Mouse (Mus musculus) stomach, embryonic 14.5 days (tissue): ENCODE measurements around the gene Ptgs1. TPM values are rescaled to one million over a fixed set of nuclear protein-coding genes. Genes with fewer than 3 reads are reported as not detected.

Source experiments
- ATAC-seq: fragments of 200-750 bp; cut with Nextera tagmentation; 2 replicates; pipeline ENCODE4 v1.8.0; 2017; ENCODE audit warnings: low read depth, moderate TSS enrichment; ENCODE audit not compliant: insufficient number of reproducible peaks, insufficient read depth, low FRiP score
- H3K27ac ChIP-seq: fragments of 300-500 bp; sonication (generic); 2 replicates; pipeline ENCODE4 v1.5.1; 2014; ENCODE audit warnings: mild to moderate bottlenecking, low read length, moderate library complexity, mixed read lengths
- H3K27me3 ChIP-seq: fragments of 300-500 bp; sonication (generic); 2 replicates; pipeline ENCODE4 v1.6.1; 2014; ENCODE audit warnings: low read length, control low read depth, mixed read lengths; ENCODE audit not compliant: control insufficient read depth, insufficient read depth
- H3K36me3 ChIP-seq: fragments of 300-500 bp; sonication (generic); 2 replicates; pipeline ENCODE4 v1.6.1; 2014; ENCODE audit warnings: mild to moderate bottlenecking, control low read depth, low read length, moderate library complexity, mixed read lengths; ENCODE audit not compliant: control insufficient read depth, insufficient read depth
- H3K4me1 ChIP-seq: fragments of 300-500 bp; sonication (generic); 2 replicates; pipeline ENCODE4 v1.6.1; 2014; ENCODE audit warnings: low read length, control low read depth, mixed read lengths; ENCODE audit not compliant: control insufficient read depth, insufficient read depth
- H3K4me2 ChIP-seq: fragments of 300-500 bp; sonication (generic); replicated peaks from 2 replicates; pipeline ENCODE4 v1.6.1; 2014; ENCODE audit warnings: low read depth, low read length, control low read depth
- H3K4me3 ChIP-seq: fragments of 300-500 bp; sonication (generic); 2 replicates; pipeline ENCODE4 v1.5.1; 2014; ENCODE audit warnings: low read depth, low read length, control low read depth
- H3K9ac ChIP-seq: fragments of 300-500 bp; sonication (generic); replicated peaks from 2 replicates; pipeline ENCODE4 v1.6.1; 2014; ENCODE audit warnings: low read depth, mild to moderate bottlenecking, control low read depth, low read length, moderate library complexity, mixed read lengths
- H3K9me3 ChIP-seq: fragments of 300-500 bp; sonication (generic); 2 replicates; pipeline ENCODE4 v1.6.1; 2016; ENCODE audit warnings: low read depth, low read length, control low read depth; ENCODE audit not compliant: control insufficient read depth
- WGBS: fragments of 180-500 bp; shearing (Covaris S2); extraction: QIAGEN DNeasy Blood & Tissue Kit; methylation state at CpG from one replicate; pipeline ENCODE4 v1.1.7; 2014; 5-methylcytosine and 5-hydroxymethylcytosine counted together
- polyA plus RNA-seq: library from polyadenylated mRNA; unstranded; fragments of >200 nt; fragmentation: Nextera tagmentation; extraction: Ambion mirVana; gene quantifications from 2 replicates; pipeline ENCODE4 v1.2.1, GENCODE M21; 2014

Ptgs1 gene
- polyA plus RNA-seq, 1 experiment from 2014 or later: 30.7 TPM

DNA sequence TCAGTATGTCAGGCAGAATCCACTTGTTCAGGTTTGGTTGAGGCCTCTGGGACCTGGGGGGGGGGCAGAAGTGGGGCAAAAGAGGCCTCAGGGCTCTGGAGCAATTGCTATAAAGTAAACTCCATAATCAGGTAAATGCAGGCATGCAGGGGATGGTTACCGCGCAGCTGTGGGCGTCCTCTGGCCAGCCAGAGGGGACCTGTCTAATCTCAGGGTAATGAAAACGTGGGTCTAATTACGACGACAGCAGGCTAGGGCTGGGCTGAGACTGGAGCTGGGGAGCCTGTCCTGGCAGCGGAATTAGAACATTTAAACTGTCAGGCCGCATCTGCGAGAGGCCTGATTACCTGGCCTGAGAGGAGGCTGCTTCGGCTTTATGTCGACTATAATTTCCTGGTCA is 23.2 kb upstream of the Ptgs1 start:
- H3K4me2 ChIP-seq: no peak overlapping the region
- WGBS: 59% methylated on average over 11 of the region's 11 CpGs
- H3K9me3 ChIP-seq: no peaks in the 10 kb centered on the region
- no peak overlapping the region for H3K9ac ChIP-seq
- peaks cover 34% of the 10 kb centered on the region for H3K27me3 ChIP-seq
- no peak overlapping the region for H3K27ac ChIP-seq
- peaks cover 11% of the 10 kb centered on the region; the same call in 1 of the 2 replicates for H3K4me1 ChIP-seq
- H3K36me3 ChIP-seq: no peaks in the 10 kb centered on the region
- no peak for ATAC-seq
- no peak overlapping the region for H3K4me3 ChIP-seq

DNA sequence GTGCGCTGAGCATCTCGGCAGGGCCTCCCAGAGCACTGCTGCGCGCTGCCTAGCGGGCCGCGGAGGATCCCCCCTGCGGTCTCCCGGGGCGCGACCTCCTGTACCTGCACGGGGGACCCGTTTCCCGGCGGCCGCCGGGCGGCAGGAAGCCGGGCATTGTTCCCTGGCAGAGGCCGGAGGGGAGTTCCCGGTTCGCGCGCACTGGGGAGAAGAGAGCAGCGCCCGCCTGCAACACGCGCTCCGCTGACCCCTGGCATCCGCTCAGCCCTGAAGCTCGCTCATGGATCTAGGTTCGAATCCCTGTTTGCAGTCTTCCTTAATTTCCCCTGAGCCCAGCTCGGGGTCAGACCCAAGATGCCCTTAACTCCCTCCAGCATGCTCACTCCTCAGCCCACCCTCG is 19.4 kb upstream of the Ptgs1 start:
- ATAC-seq: no peak
- Histone ChIP-seq H3K4me1 (0 out of 2 replicates have a peak, but pooled peaks cover 6% of the 10 kb centered on the region), H3K9ac (no peak overlapping the region), H3K36me3 (no peaks in the 10 kb centered on the region), H3K27ac (no peak overlapping the region), H3K9me3 (no peaks in the 10 kb centered on the region), H3K4me3 (no peak overlapping the region), H3K27me3 (peaks cover 16% of the 10 kb centered on the region; the same call in 1 of the 2 replicates), H3K4me2 (peak overlapping the region; percentile 15; the same call in 1 of the 2 replicates)
- 7% methylated on average over 34 of the region's 34 CpGs for WGBS

DNA sequence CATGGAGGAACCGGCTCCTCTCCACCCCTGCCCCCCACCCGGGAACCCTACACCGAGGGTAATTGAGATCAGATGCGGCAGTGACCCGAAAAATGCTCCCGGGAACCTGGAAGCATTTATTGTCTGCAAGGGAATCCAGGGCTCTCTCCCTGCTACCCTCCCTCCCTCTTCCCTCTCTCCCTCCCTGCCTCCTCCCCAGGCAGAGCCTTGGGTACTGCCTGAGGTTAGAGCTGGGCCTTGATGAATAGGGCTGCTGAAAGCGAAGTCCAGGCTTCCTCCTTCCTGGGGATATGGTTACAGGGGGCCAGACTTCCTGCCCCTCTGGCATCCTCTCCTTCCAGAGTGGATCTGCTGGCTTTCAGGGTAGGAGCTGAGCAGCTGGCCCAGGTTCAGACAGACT is 18.4 kb upstream of the Ptgs1 start:
- H3K9ac ChIP-seq: no peak overlapping the region
- ATAC-seq: no peak
- H3K4me3 ChIP-seq: no peak overlapping the region
- peaks cover 15% of the 10 kb centered on the region for H3K4me1 ChIP-seq
- 49% methylated on average over 7 of the region's 7 CpGs for WGBS
- H3K36me3 ChIP-seq: no peaks in the 10 kb centered on the region
- H3K9me3 ChIP-seq: no peaks in the 10 kb centered on the region
- no peak overlapping the region for H3K4me2 ChIP-seq
- peaks cover 16% of the 10 kb centered on the region; the same call in 1 of the 2 replicates for H3K27me3 ChIP-seq
- no peak overlapping the region for H3K27ac ChIP-seq

DNA sequence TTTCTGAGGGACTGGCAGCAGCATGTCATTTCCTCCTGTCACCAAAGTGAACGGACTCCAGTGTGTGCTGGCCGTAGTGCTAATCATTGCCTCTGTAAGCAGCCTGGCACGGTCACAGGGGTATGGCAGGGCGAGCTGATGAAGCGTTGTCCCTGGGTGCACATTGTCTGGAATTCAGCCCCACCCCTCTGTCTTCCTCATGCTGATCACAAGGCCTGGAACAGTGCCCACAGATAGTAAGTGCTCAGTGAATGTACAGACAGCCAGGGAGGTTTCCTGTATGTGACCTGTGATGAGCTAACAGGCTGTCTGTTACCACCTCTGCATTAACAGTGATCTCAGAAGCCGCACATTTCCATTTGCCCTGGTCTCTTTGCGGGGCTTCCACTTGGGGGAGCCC is 17.1 kb upstream of the Ptgs1 start:
- peaks cover 16% of the 10 kb centered on the region; the same call in 1 of the 2 replicates for H3K27me3 ChIP-seq
- H3K4me1 ChIP-seq: peaks cover 27% of the 10 kb centered on the region
- H3K27ac ChIP-seq: no peak overlapping the region
- H3K9me3 ChIP-seq: no peaks in the 10 kb centered on the region
- no peak overlapping the region for H3K4me2 ChIP-seq
- WGBS: 60% methylated on average over 7 of the region's 7 CpGs
- no peak overlapping the region for H3K9ac ChIP-seq
- no peak for ATAC-seq
- H3K36me3 ChIP-seq: no peaks in the 10 kb centered on the region
- H3K4me3 ChIP-seq: no peak overlapping the region

DNA sequence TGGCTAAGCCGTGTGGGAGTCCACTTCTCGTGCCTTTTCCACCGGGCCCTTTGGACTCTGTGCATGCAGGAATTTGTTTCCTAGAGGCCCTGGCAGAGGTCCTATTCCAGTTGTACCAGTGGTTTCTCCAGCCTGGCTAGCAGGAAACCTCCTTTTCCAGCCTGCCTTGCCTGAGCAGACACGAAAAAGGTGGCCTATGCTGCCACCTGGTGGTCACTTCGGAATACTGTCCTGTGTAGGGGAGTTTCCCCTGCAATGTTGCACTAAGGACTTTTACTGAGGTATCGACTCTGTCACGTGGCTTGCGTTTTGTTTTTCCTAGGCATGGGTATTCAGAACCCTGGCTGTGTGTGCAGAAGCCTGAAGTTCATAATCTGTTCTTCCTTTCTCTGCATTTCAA is 16.2 kb upstream of the Ptgs1 start:
- H3K4me3 ChIP-seq: no peak overlapping the region
- H3K27ac ChIP-seq: no peak overlapping the region
- H3K9ac ChIP-seq: no peak overlapping the region
- ATAC-seq: peak; percentile 74
- peaks cover 27% of the 10 kb centered on the region for H3K4me1 ChIP-seq
- no peaks in the 10 kb centered on the region for H3K9me3 ChIP-seq
- peaks cover 16% of the 10 kb centered on the region; the same call in 1 of the 2 replicates for H3K27me3 ChIP-seq
- 4% methylated on average over 8 of the region's 8 CpGs for WGBS
- no peaks in the 10 kb centered on the region for H3K36me3 ChIP-seq
- no peak overlapping the region; the same call in 1 of the 2 replicates for H3K4me2 ChIP-seq

DNA sequence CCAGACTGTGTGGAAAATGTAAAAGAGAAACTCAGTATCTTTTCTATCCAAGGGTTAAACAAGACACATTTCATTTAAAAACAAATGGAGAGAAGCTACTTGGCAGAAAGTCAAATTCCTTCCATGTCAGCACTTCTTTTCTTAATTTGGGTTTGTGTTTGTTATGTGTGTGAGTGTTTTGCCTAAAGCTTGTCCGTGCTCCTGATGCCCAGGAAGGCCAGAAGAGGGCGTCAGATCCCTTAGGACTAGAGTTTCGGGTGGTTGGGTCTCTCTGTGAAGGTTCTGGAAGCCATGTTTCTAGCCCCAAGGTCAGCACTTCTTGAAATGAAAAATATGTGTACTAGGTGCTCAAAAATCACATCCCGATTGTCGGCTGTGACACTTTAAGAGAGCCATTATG is 15.8 kb upstream of the Ptgs1 start:
- Histone ChIP-seq H3K36me3 (no peaks in the 10 kb centered on the region), H3K9ac (no peak overlapping the region), H3K4me2 (no peak overlapping the region; the same call in 1 of the 2 replicates), H3K9me3 (no peaks in the 10 kb centered on the region), H3K27me3 (peaks cover 16% of the 10 kb centered on the region; the same call in 1 of the 2 replicates), H3K27ac (no peak overlapping the region), H3K4me1 (peaks cover 27% of the 10 kb centered on the region), H3K4me3 (no peak overlapping the region)
- no peak for ATAC-seq
- WGBS: 63% methylated on average over 5 of the region's 5 CpGs

DNA sequence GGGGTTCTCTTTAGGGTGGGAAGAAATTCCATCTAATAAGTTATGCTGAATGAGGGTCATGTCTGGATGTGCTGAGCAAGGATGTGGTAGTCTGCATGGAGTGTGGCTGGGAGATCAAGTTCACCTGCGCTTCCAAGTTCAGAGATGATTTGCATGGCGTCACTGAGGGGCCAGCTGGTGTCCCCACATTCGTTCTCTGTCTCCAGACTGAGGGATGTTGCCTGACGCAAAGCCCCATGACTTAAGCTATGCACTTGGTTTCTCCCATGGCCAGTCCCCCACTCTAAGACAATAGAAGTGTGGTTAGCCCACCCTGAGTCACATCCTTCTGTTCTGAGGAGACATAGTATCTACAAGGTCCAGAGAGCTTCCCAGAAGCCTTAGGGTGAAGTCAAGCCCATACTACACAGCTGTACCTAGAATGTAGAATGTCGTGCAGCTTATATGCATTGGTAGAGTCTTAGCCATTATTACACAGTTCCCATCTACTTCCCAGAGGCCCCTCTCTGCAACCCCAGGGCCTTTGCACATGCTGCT is 15.0 kb upstream of the Ptgs1 start:
- peaks cover 27% of the 10 kb centered on the region for H3K4me1 ChIP-seq
- ATAC-seq: no peak

DNA sequence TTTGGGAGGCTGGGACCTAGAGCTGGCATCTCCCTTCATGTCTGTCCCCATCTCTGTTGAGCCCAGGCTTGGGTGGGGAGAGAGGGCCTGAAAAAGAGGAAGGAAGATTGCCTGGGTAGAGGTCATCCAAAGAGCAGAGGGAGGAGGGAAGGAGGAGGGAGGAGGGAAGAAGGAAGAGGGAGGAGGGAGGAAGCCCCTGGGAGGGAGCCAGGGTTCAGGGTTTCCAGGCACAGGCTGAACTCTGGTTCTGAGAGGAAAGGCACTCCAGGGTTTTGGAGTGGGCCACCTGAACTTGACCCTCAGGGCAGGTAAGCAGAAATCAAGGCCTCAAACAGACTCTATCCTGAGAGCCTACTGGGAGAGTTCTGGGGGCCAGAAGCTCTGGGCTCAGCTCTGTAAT is 13.7 kb upstream of the Ptgs1 start:
- 0 out of 2 replicates have a peak overlapping the region, but pooled peaks have one; percentile 67 for H3K27ac ChIP-seq
- no peak overlapping the region for H3K4me3 ChIP-seq
- no peaks in the 10 kb centered on the region for H3K36me3 ChIP-seq
- no peaks in the 10 kb centered on the region for H3K9me3 ChIP-seq
- no peak overlapping the region for H3K9ac ChIP-seq
- peaks cover 27% of the 10 kb centered on the region for H3K4me1 ChIP-seq
- no peaks in the 10 kb centered on the region for H3K27me3 ChIP-seq
- no peak for ATAC-seq
- no peak overlapping the region for H3K4me2 ChIP-seq

More for the DNA sequence above, 15.0 kb upstream of the Ptgs1 start:
- Histone ChIP-seq H3K27ac (no peak overlapping the region), H3K9ac (no peak overlapping the region), H3K4me2 (no peak overlapping the region), H3K36me3 (no peaks in the 10 kb centered on the region), H3K4me3 (no peak overlapping the region), H3K9me3 (no peaks in the 10 kb centered on the region), H3K27me3 (peaks cover 8% of the 10 kb centered on the region; the same call in 1 of the 2 replicates)
- 90% methylated on average over 5 of the region's 5 CpGs for WGBS
